Mouse (Mus musculus) adrenal gland, postnatal 4 days (tissue): ENCODE measurements around the gene Top2b. TPM values are rescaled to one million over a fixed set of nuclear protein-coding genes. Genes with fewer than 3 reads are reported as not detected.

Experiments
- total RNA-seq, 2 experiments: library from RNA; stranded (reverse); gene quantifications; 2 replicates each; pipeline ENCODE4 v1.2.3; 2021

Gene Top2b
- total RNA-seq, 2 experiments from 2014 or later, result 111 to 119 TPM

Other genes with a start within 250 kb of the Top2b start
- gene Ngly1, start 115.9 kb upstream of the Top2b start, total RNA-seq, result 10 to 100 TPM; 42.6 to 49.3 TPM
- 10 to 100 TPM; 20.5 to 22.2 TPM for gene Oxsm, start 115.4 kb upstream of the Top2b start, total RNA-seq